Mouse (Mus musculus) midbrain, embryonic 11.5 days (tissue): Measurements from ENCODE around the gene Taf1c. TPM values are rescaled to one million over a fixed set of nuclear protein-coding genes. Genes with fewer than 3 reads are reported as not detected.
A peak's percentile ranks its signal among the peaks of the same experiment; 100 is the strongest.

Experiments used
- ATAC-seq: fragments of 200-750 bp; cut with Nextera tagmentation; 2 replicates; pipeline ENCODE4 v1.8.0; 2017; ENCODE audit warnings: moderate TSS enrichment, moderate library complexity; ENCODE audit not compliant: low FRiP score
- DNase-seq: peaks from one replicate; pipeline ENCODE4 v3.0.0; 2015; ENCODE audit warnings: low spot score; ENCODE audit errors: missing footprints
- H3K27ac ChIP-seq: fragments of 300-500 bp; sonication (generic); 2 replicates; pipeline ENCODE4 v1.5.1; 2014; ENCODE audit warnings: low read depth, low read length
- H3K27me3 ChIP-seq: fragments of 300-500 bp; sonication (generic); 2 replicates; pipeline ENCODE4 v1.6.1; 2014; ENCODE audit warnings: mild to moderate bottlenecking, low read length, moderate library complexity, mixed read lengths; ENCODE audit not compliant: control insufficient read depth, insufficient read depth
- H3K36me3 ChIP-seq: fragments of 300-500 bp; sonication (generic); 2 replicates; pipeline ENCODE4 v1.6.1; 2014; ENCODE audit warnings: mild to moderate bottlenecking, low read length, moderate library complexity, mixed read lengths; ENCODE audit not compliant: control insufficient read depth, insufficient read depth
- H3K4me1 ChIP-seq: fragments of 300-500 bp; sonication (generic); 2 replicates; pipeline ENCODE4 v1.6.1; 2014; ENCODE audit warnings: low read length; ENCODE audit not compliant: control insufficient read depth, insufficient read depth
- H3K4me2 ChIP-seq: fragments of 300-500 bp; sonication (generic); 2 replicates; pipeline ENCODE4 v1.6.1; 2014; ENCODE audit warnings: mild to moderate bottlenecking, moderate library complexity
- H3K4me3 ChIP-seq: fragments of 300-500 bp; sonication (generic); 2 replicates; pipeline ENCODE4 v1.5.1; 2014; ENCODE audit warnings: low read depth, low read length
- H3K9ac ChIP-seq: fragments of 300-500 bp; sonication (generic); 2 replicates; pipeline ENCODE4 v1.6.1; 2014; ENCODE audit warnings: low read length
- H3K9me3 ChIP-seq: fragments of 300-500 bp; sonication (generic); 2 replicates; pipeline ENCODE4 v1.6.1; 2016; ENCODE audit warnings: low read length; ENCODE audit not compliant: control insufficient read depth
- WGBS: fragments of 180-500 bp; shearing (Covaris S2); extraction: QIAGEN DNeasy Blood & Tissue Kit; methylation state at CpG from one replicate; pipeline ENCODE4 v1.1.7; 2014; 5-methylcytosine and 5-hydroxymethylcytosine counted together
- polyA plus RNA-seq: library from polyadenylated mRNA; unstranded; fragments of >200 nt; fragmentation: Nextera tagmentation; extraction: Ambion mirVana; gene quantifications from 2 replicates; pipeline ENCODE4 v1.2.1, GENCODE M21; 2014

Taf1c gene
- polyA plus RNA-seq, 1 experiment from 2014 or later: 13.4 TPM

DNA sequence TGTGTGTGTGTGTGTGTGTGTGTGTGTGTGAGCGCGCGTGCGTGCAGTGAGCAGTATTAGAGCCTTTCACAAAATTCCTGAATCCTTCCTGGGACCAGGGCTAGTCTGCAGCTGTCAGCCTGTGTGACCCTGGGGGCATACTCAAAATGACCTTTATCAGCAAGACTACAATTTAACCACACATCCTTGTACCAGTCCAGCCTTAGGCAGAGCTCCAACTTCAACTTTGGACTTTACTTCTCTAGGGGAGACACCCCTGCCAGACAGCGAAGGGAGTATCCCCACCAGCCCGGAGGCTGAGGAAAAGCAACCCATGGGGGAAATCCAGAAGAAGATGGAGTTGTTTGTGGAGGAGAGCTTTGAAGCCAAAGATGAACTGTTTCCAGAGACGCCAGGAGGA, 13.6 kb downstream of the Taf1c start:
- Histone ChIP-seq H3K27me3 (no peaks in the 10 kb centered on the region), H3K9me3 (no peaks in the 10 kb centered on the region), H3K9ac (no peak overlapping the region), H3K27ac (no peak overlapping the region), H3K4me3 (no peak overlapping the region), H3K36me3 (no peaks in the 10 kb centered on the region), H3K4me1 (peaks cover 5% of the 10 kb centered on the region), H3K4me2 (no peak overlapping the region)
- DNase-seq (peak; percentile 12), ATAC-seq (no peak)
- 89% methylated on average over 7 of the region's 7 CpGs for whole genome bisulfite sequencing

DNA sequence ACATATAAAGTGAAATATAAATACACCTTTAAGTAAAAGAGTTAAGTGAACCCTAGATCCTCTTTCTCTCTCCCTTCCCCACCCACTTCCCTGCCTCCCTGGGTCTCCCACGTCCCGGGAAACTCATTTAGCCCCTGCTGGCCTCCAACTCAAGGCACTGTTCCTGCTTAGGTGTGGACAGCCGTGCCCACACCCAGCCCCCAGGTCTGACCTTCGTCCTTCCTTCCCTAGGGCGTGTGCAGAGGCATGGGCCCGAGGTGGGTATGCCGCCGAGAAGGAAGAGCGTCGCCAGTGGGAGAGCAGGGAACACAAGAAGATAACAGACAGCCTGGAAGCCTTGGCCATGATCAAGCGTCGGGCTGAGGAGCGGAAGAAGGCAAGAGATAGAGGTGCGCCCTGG, 14.7 kb downstream of the Taf1c start:
- Histone ChIP-seq H3K9me3 (no peaks in the 10 kb centered on the region), H3K9ac (no peak overlapping the region), H3K4me1 (peaks cover 5% of the 10 kb centered on the region), H3K4me3 (no peak overlapping the region), H3K4me2 (no peak overlapping the region), H3K36me3 (no peaks in the 10 kb centered on the region), H3K27me3 (no peaks in the 10 kb centered on the region), H3K27ac (no peak overlapping the region)
- DNase-seq (no peak), ATAC-seq (no peak)
- 79% methylated on average over 14 of the region's 14 CpGs for WGBS

DNA sequence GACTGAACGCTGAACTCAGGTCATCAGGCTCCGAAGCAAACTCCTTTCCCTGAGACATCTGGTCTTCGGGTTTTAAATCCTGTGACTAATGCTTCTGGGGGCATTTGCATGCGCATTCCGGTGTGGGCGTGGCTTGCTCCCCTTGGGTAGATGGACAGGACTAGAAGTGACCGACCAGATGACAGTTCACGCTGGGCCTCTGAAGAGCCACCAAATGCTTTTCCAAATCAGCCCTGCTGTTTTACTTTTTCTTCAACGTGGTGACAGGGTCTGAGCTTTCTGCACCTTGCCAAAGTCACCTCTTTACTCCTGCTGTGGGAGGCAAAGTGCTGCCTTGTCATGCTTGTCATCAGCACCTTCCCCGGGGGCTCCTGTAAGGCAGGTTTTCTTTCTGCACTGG, 16.2 kb downstream of the Taf1c start:
- H3K36me3 ChIP-seq: no peaks in the 10 kb centered on the region
- H3K4me3 ChIP-seq: no peak overlapping the region
- DNase-seq: no peak
- no peak overlapping the region for H3K27ac ChIP-seq
- no peaks in the 10 kb centered on the region for H3K4me1 ChIP-seq
- no peak overlapping the region for H3K4me2 ChIP-seq
- ATAC-seq: peak; percentile 27; the same call in 1 of the 2 replicates
- H3K9me3 ChIP-seq: no peaks in the 10 kb centered on the region
- no peak overlapping the region for H3K9ac ChIP-seq
- no peaks in the 10 kb centered on the region for H3K27me3 ChIP-seq
- WGBS: 24% methylated on average over 10 of the region's 10 CpGs

DNA sequence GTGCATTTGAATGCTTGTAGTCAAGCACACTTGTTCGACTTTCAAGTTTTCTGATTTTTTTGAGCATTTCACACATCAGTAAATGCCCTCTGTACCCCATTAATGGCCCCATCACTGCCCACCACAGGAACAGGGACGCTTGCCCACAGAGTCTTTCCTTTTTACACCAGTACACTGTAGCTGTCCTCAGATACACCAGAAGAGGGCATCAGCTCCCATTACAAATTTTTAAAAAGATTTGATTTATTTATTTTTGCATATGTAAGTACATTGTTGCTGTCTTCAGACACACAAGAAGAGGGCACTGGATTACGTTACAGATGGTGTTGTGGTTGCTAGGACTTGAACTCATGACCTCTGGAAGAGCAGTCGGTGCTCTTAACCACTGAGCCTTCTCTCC, 16.7 kb downstream of the Taf1c start:
- ATAC-seq (no peak; the same call in 1 of the 2 replicates), DNase-seq (peak; percentile 6)
- Histone ChIP-seq H3K9me3 (no peaks in the 10 kb centered on the region), H3K4me2 (no peak overlapping the region), H3K27ac (no peak overlapping the region), H3K9ac (no peak overlapping the region), H3K36me3 (no peaks in the 10 kb centered on the region), H3K4me1 (no peaks in the 10 kb centered on the region), H3K27me3 (no peaks in the 10 kb centered on the region), H3K4me3 (no peak overlapping the region)
- WGBS: 65% methylated on average over 4 of the region's 4 CpGs

DNA sequence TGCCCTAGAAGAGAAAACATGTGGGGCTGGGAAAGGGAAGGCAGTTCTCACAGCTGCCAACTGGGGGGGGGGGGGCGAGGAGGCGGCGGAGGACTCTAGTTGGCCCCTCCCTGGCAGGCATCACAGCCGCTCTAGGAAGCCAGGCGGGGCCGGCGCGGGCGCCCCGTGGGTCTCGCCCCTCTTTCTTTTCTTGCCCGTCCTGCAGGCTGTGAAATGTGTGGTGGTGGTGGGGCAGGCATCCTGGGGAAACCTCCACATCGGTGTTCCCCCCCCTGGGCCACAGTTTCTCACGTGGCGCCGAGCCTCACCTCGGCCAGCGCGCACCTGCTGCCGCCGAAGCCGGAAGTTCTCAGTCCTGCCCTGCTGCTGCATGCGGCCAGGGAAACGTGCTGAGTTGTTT, 19.1 kb downstream of the Taf1c start:
- no peaks in the 10 kb centered on the region for H3K27me3 ChIP-seq
- 0 out of 2 replicates have a peak overlapping the region, but pooled peaks have one; percentile 18 for H3K4me3 ChIP-seq
- H3K27ac ChIP-seq: no peak overlapping the region
- ATAC-seq: no peak
- H3K4me1 ChIP-seq: no peaks in the 10 kb centered on the region
- H3K9ac ChIP-seq: peak overlapping the region; percentile 36; the same call in 1 of the 2 replicates
- 24% methylated on average over 24 of the region's 24 CpGs for WGBS
- no peaks in the 10 kb centered on the region for H3K36me3 ChIP-seq
- peak overlapping the region; percentile 38 for H3K4me2 ChIP-seq
- H3K9me3 ChIP-seq: no peaks in the 10 kb centered on the region
- peak; percentile 41 for DNase-seq

DNA sequence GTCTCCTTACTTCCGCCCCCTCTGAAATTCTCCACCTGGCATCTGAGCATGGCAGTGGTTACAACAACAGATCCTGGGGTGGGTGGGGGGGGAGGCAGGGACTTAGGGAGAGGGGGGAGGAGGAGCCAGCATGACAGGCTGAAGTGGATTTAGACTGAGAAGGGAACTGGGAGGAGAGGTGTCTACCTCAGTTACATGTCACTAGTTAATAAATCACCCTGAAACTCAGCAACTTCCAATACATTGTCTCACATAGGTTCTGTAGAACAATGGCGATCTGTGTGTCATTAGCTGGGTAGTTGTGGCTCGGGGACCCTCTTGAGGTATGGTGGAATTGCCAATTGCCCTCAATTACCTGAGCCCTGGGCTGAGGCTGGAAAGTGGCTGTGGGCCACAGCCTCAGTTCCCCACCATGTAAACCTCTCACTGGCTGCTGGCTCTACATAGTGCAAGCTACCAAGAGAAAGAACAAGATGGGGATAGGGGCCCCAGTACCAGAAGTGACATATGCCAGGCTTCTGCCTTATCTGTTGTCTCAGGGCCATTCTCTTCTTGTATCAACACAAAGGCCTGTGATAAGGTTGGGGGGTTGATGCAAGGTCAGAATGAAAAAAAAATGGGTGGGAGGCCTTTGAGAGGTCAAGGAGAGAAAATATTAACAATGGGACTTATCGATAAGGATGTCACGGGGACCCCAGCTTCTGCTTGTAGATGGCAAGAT, 24.4 kb downstream of the Taf1c start:
- H3K27me3 ChIP-seq: peaks cover 6% of the 10 kb centered on the region; the same call in 1 of the 2 replicates
- H3K4me1 ChIP-seq: peaks cover under 1% of the 10 kb centered on the region; the same call in 1 of the 2 replicates
- WGBS: 91% methylated on average over 5 of the region's 5 CpGs

DNA sequence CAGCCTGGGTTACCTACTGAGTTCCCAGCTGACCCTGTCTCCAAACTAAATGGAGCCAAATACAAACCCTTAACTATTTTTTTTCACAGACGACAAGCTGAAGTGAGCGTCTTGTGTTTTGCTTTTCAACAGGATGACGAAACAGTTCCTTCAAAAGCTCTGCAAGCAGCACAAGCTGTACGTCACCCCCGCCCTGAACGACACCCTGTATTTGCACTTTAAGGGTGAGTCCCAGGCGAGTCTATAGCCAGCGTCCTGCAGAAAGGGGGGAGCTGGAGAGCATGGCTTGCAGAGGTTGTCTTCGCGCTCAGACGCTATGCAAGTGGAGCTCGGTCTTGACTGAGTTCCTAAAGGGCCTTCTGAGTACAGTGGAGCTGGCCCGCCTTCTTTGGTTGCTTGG, 25.9 kb downstream of the Taf1c start:
- Histone ChIP-seq H3K9ac (no peak overlapping the region), H3K27ac (no peak overlapping the region), H3K27me3 (peaks cover 7% of the 10 kb centered on the region; the same call in 1 of the 2 replicates), H3K4me3 (no peak overlapping the region), H3K36me3 (no peaks in the 10 kb centered on the region), H3K4me2 (no peak overlapping the region), H3K4me1 (peaks cover 6% of the 10 kb centered on the region), H3K9me3 (no peaks in the 10 kb centered on the region)
- no peak for ATAC-seq
- peak; percentile 59 for DNase-seq
- WGBS: 48% methylated on average over 13 of the region's 13 CpGs

More for the DNA sequence above, 24.4 kb downstream of the Taf1c start:
- no peaks in the 10 kb centered on the region for H3K36me3 ChIP-seq
- ATAC-seq (no peak), DNase-seq (peak; percentile 26)
- no peak overlapping the region for H3K27ac ChIP-seq
- H3K4me2 ChIP-seq: no peak overlapping the region
- H3K4me3 ChIP-seq: no peak overlapping the region
- H3K9ac ChIP-seq: no peak overlapping the region
- H3K9me3 ChIP-seq: no peaks in the 10 kb centered on the region

DNA sequence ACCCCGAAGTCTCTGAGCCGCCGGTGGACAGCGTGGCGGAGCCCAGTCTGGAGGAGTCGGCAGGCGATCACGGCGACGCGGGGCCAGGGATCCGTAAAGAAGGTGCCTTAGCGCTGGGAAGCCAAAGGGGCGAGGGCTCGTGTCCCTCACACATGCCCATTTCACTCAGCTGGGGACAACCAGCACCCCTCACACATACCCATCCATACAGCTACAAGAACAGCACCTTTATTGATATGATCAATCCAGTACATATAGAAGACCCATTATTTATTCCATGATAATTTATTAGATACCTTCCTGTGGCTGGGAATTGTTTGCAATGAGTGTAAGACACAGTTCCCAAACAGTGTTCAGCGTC, 29.7 kb downstream of the Taf1c start:
- DNase-seq (no peak), ATAC-seq (no peak)
- Histone ChIP-seq H3K9me3 (no peaks in the 10 kb centered on the region), H3K4me1 (peaks cover 11% of the 10 kb centered on the region), H3K9ac (peak overlapping the region; percentile 90; the same call in 1 of the 2 replicates), H3K4me3 (peak overlapping the region; percentile 91), H3K36me3 (no peaks in the 10 kb centered on the region), H3K27ac (no peak overlapping the region), H3K4me2 (peak overlapping the region; percentile 80), H3K27me3 (peaks cover 7% of the 10 kb centered on the region; the same call in 1 of the 2 replicates)
- 2% methylated on average over 16 of the region's 16 CpGs for WGBS

DNA sequence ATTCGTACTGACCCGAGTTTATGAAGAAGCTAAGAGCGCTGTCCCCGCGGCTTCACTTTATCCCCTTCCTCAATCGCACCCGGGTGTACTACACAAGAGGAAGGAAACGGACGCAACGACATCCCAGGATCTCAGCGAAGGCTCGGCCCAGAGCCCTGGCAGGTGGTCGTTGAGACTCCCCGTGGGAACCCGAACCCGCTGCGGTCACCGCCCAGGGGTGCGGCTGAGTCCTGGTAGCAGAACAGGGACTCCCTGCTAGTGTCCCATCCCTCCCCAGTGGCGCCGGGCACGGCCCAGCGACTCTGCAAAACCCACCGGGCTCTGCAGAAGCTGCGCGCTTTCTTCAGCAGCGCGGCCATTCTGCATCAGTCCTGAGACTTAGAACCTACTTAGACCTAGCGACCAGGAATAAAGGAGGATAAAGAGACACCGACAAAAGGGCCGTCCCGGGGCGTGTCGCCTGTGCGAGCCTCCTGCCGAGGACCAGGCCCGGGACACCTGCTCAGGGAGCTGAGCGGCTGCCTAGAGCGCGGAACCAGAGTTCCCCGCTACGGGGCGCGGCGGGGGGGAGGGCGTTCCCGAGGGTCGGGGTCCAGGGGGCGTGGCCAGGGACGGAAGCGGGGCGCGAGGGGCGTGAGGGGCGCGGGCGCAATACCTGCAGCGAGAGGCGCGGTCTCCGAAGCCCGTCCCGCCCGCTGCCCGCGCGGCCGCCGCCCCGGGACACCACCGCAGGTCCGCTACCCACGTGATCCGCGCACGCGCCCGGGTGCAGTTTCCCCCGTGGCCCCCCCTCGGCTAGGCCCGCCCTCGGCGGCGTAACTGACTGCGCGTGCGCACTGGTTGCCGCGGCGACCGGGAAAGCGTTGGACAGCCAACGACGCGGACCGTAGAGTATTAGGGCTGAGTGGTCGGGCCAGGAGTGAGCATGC, 30.3 kb downstream of the Taf1c start, which contains the start of the genes Hsdl1 and Dnaaf1:
Gene Hsdl1, minus strand, starts transcription at position 747 of the 929 bp plus-strand sequence.
Gene Dnaaf1, plus strand, starts transcription at position 799 of the 929 bp plus-strand sequence.
- Histone ChIP-seq H3K4me1 (peaks cover 11% of the 10 kb centered on the region), H3K27ac (no peak within 1 kb of the TSS), H3K4me3 (peak within 1 kb of the TSS; percentile 91), H3K9me3 (no peaks in the 10 kb centered on the region), H3K4me2 (peak within 1 kb of the TSS; percentile 80), H3K27me3 (peaks cover 7% of the 10 kb centered on the region; the same call in 1 of the 2 replicates), H3K36me3 (no peaks in the 10 kb centered on the region), H3K9ac (peak within 1 kb of the TSS; percentile 90)
- ATAC-seq (peak; percentile 93), DNase-seq (peak; percentile 99)
- WGBS: under 1% methylated on average over 92 of the region's 97 CpGs
